Mouse (Mus musculus): ENCODE measurements around the gene Sbno2.

- TF ChIP-seq POLR2A (IDR thresholded peaks at IDR 0.05; ENCODE audit: control insufficient read depth, extremely low read depth, insufficient read depth, low read length, poor library complexity) (no peak), CTCF (IDR thresholded peaks at IDR 0.05; ENCODE audit: borderline replicate concordance, control insufficient read depth, extremely low read depth, insufficient read depth, low read length, poor library complexity) (no peak)
These were observed 31.7 kb upstream of the Sbno2 start for GRCm38 (mm10) chr10:80136952-80137625.
